8 mouse cellular contexts compared by ENCODE assay signal in genomic region chr15:78913632-78914090, GRCm38 (mm10). TPM values are rescaled to one million over a fixed set of nuclear protein-coding genes. Genes with fewer than 3 reads are reported as not detected.
A peak's percentile ranks its signal among the peaks of the same experiment; 100 is the strongest.
DNase-seq lines count a peak whose midpoint lies in the region; ATAC-seq and TF ChIP-seq lines count a peak whose summit lies in the region.

TSS of gene Pdxp (plus strand) at chr15:78913919.

- WGBS in embryonic facial prominence, embryonic 13.5 days = under 1% methylated on average over 50 of the region's 51 CpGs
- WGBS in limb, embryonic 10.5 days = under 1% methylated on average over 51 of the region's 51 CpGs
- under 1% methylated on average over 51 of the region's 51 CpGs for WGBS in midbrain, embryonic 13.5 days
- 1% methylated on average over 51 of the region's 51 CpGs for WGBS in small intestine, adult 2 months

- TF ChIP-seq POLR2A in small intestine, adult 2 months (IDR thresholded peaks at IDR 0.05; ENCODE audit: low read depth, low read length) = 0 out of 2 replicates have a peak, but pooled peaks have one; percentile 32

- peak; percentile 99 for DNase-seq in A20 (ENCODE audit: low read depth, low spot score)
- peak; percentile 72 to 85 for DNase-seq in adrenal gland, postnatal 4 days (ENCODE audit: low spot score in 2 of 2)
- DNase-seq in heart, adult 18-20 months = peak; percentile 90 to 96
- DNase-seq in kidney, adult 18-20 months = peak; percentile 88
- peak; percentile 95 for DNase-seq in limb, embryonic 10.5 days (ENCODE audit: low spot score)

- H3K27ac ChIP-seq in embryonic facial prominence, embryonic 13.5 days = peak within 1 kb of the TSS; percentile 94
- peak within 1 kb of the TSS; percentile 95 for H3K27ac ChIP-seq in limb, embryonic 10.5 days
- peak within 1 kb of the TSS; percentile 97 for H3K27ac ChIP-seq in midbrain, embryonic 13.5 days
- no peak within 1 kb of the TSS for H3K27ac ChIP-seq in small intestine, adult 2 months (ENCODE audit: insufficient read depth, low read depth, low read length)

- H3K4me1 ChIP-seq in embryonic facial prominence, embryonic 13.5 days = peaks cover 44% of the 10 kb centered on the region
- peaks cover 46% of the 10 kb centered on the region for H3K4me1 ChIP-seq in limb, embryonic 10.5 days
- H3K4me1 ChIP-seq in midbrain, embryonic 13.5 days (replicated peaks) = peaks cover 38% of the 10 kb centered on the region
- peaks cover 11% of the 10 kb centered on the region for H3K4me1 ChIP-seq in small intestine, adult 2 months (ENCODE audit: control insufficient read depth, insufficient read depth, insufficient read length, low read length)

- no peaks in the 10 kb centered on the region for H3K9me3 ChIP-seq in embryonic facial prominence, embryonic 13.5 days
- no peaks in the 10 kb centered on the region for H3K9me3 ChIP-seq in limb, embryonic 10.5 days (replicated peaks)
- H3K9me3 ChIP-seq in midbrain, embryonic 13.5 days = no peaks in the 10 kb centered on the region

- no peak for TF ChIP-seq CTCF in small intestine, adult 2 months (IDR thresholded peaks at IDR 0.05; ENCODE audit: extremely low read depth, insufficient read length, insufficient replicate concordance, low read depth, low read length)

- peak within 1 kb of the TSS; percentile 85 for H3K9ac ChIP-seq in embryonic facial prominence, embryonic 13.5 days
- H3K9ac ChIP-seq in midbrain, embryonic 13.5 days (replicated peaks) = peak within 1 kb of the TSS; percentile 87

- H3K4me2 ChIP-seq in embryonic facial prominence, embryonic 13.5 days = peak within 1 kb of the TSS; percentile 92
- peak within 1 kb of the TSS; percentile 89 for H3K4me2 ChIP-seq in midbrain, embryonic 13.5 days (replicated peaks)

- H3K36me3 ChIP-seq in embryonic facial prominence, embryonic 13.5 days = peaks cover 40% of the 10 kb centered on the region
- peaks cover 62% of the 10 kb centered on the region for H3K36me3 ChIP-seq in limb, embryonic 10.5 days
- peaks cover 8% of the 10 kb centered on the region for H3K36me3 ChIP-seq in midbrain, embryonic 13.5 days
- peaks cover 8% of the 10 kb centered on the region; the same call in 1 of the 2 replicates for H3K36me3 ChIP-seq in small intestine, adult 2 months (ENCODE audit: control insufficient read depth, insufficient read depth, low read length)

- H3K27me3 ChIP-seq in embryonic facial prominence, embryonic 13.5 days = no peaks in the 10 kb centered on the region
- H3K27me3 ChIP-seq in limb, embryonic 10.5 days (ENCODE audit: low read depth, poor library complexity, severe bottlenecking) = no peaks in the 10 kb centered on the region
- no peaks in the 10 kb centered on the region for H3K27me3 ChIP-seq in midbrain, embryonic 13.5 days
- no peaks in the 10 kb centered on the region for H3K27me3 ChIP-seq in small intestine, adult 2 months (ENCODE audit: control insufficient read depth, insufficient read depth, low read length)

- H3K4me3 ChIP-seq in embryonic facial prominence, embryonic 13.5 days = peak within 1 kb of the TSS; percentile 76
- peak within 1 kb of the TSS; percentile 94 for H3K4me3 ChIP-seq in limb, embryonic 10.5 days
- H3K4me3 ChIP-seq in midbrain, embryonic 13.5 days (replicated peaks) = peak within 1 kb of the TSS; percentile 65
- H3K4me3 ChIP-seq in small intestine, adult 2 months (ENCODE audit: low read depth, low read length) = peak within 1 kb of the TSS; percentile 61

- ATAC-seq in embryonic facial prominence, embryonic 13.5 days (ENCODE audit: insufficient number of reproducible peaks, insufficient read depth, low FRiP score, low TSS enrichment, low read depth) = peak; percentile 91
- peak; percentile 92 for ATAC-seq in midbrain, embryonic 13.5 days

RNA-seq across cellular contexts. Expression of gene Pdxp, which starts in this region (rescaled TPM):
- 1 to 10 TPM; 9.8 to 9.9 TPM for total RNA-seq in adrenal gland, postnatal 4 days (2021)
- 18.7 and 23.2 TPM in 2 replicates for polyA plus RNA-seq in embryonic facial prominence, embryonic 13.5 days (2015; fragmentation: Nextera tagmentation; extraction: Ambion mirVana)
- total RNA-seq in heart, adult 18-20 months (2021) = under 1 TPM; 0.62 to 0.64 TPM
- 37.1 and 40.8 TPM in 2 replicates for polyA plus RNA-seq in limb, embryonic 10.5 days (2016; fragmentation: Nextera tagmentation; extraction: Ambion mirVana)
- polyA plus RNA-seq in midbrain, embryonic 13.5 days (2015; fragmentation: Nextera tagmentation; extraction: Ambion mirVana) = 55.8 and 63.2 TPM in 2 replicates
- polyA plus RNA-seq in small intestine, adult 2 months (2012; rRNA removed) = 3.9 and 4.2 TPM in 2 replicates

Comparison
In these comparisons a context has a peak if more than half of its experiments do, and no peak if none do; other contexts are left out.
1. RNA of gene Pdxp (total RNA-seq): 9.8 to 9.9 TPM in adrenal gland, postnatal 4 days; 0.62 to 0.64 TPM in heart, adult 18-20 months; every median in the first group is over 4 times any median in the second.
2. Peak in DNase-seq in heart, adult 18-20 months; RNA of the gene not detected or under 1 TPM.
3. Peak in every context shown above with its lines, with median percentiles within 50 percentile points of each other: DNase-seq and H3K4me3 ChIP-seq.